Mouse (Mus musculus) telencephalon, adult 2 months (tissue): ENCODE data around the gene Cd47.

Experiments
- DNase-seq: peaks from one replicate; pipeline ENCODE4 v3.0.0-alpha.2; 2011; ENCODE audit warnings: low read depth, low spot score

The Cd47 gene

DNA sequence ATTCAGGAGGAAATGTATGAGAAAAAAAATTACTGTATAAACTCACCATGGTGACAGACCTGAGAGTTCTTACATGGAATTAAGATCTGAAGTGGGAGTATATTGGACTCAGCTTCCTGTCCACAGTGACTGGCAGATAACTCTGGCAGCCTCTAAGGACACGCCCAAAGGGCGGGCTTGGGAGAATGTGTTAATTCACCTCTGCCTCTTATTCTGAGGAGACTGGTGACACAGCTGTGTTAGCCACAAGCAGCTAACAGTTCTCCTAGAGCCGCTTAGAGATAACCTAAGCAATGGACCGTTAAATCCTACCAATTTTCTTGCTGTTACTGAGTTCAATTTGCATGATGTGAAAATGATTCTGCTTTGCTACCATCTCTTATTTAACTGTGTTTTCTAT, 107.0 kb downstream of the Cd47 start:
- no peak for DNase-seq

- peak; percentile 47 for DNase-seq
These were observed 109.2 kb downstream of the Cd47 start for GRCm38 (mm10) chr16:49909536-49909935.

GRCm38 (mm10) chr16:49914094-49914493, 113.8 kb downstream of the Cd47 start:
- DNase-seq: no peak

DNA sequence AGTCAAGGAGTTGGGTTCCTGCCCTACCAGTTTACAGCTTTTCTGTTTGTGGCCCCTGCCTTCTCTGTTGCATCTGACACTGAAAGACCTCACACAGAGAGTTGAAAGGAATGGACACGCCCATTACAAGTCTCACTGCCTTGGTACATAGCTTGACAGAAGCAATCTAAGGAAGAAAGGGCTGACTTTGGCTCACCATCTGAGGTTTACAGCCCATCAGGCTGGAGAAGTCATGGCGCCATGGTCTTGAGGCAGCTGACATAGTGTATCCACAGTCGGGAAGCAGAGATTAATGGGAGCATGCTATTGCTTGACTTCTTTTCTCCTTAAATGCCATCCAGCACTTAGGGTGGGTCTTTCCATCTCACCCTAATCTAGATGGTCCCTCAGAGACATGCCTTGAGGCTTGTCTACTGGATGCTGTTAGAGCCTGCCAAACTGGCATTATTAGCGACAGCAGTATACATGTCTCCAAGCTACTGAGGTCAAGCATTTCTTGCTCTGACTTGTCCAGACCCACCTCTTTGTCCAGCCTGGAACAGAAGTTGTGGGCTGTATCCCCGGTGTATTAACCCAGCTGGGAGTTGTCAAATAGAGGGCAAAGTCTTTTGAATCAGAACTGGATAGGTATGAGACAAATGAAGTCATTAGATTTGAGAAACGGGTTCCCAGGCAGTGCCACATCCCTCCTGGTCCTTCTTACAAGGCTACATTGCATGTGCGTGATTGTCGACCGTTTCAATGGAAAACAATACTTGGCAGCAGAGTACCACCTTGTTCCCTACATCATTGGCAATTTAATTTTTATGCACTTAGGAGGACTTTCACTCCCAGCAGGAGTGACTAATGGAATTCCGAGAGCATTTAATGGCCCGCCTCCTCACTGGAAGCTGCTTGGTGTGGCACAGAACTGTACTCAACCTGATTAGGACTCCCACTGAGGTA, 115.5 kb downstream of the Cd47 start:
- no peak for DNase-seq

DNA sequence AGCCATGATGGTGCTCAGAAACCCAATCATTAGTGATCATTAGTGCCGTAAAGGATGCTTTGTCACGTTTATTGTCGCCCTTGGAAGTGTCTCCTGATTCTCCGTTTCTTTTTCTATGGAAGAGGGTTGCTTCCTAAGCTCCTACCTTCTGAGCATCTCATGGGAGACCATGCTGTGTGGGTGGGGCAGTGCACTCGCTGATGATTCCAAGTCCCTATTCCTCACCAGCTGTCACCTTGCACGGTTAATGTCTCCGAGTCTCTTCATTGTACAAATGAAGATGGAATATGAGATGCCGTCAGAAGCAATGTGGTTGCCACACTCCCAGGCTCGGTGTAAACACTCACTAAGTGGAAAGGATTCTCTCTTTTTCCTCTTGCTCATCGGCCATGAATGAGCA, 119.9 kb downstream of the Cd47 start:
- DNase-seq: no peak

DNA sequence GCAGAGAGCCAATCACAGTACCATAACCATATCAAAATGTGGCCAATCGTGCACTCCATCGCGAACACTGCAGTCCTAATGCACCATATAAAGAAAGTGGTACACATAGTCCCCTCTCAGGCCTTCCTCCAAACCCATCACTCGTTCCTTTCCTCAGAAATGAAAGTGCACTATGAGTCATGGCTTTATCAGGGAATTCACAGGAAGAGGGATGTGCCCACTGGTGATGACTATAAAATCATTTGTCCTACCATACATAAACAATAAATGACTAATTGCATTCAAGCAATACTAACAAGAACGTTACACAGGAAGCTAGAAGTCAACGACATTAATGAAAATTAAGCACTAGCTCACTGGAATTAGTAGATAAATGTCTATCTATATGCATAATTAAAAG, 121.3 kb downstream of the Cd47 start:
- DNase-seq: no peak

DNA sequence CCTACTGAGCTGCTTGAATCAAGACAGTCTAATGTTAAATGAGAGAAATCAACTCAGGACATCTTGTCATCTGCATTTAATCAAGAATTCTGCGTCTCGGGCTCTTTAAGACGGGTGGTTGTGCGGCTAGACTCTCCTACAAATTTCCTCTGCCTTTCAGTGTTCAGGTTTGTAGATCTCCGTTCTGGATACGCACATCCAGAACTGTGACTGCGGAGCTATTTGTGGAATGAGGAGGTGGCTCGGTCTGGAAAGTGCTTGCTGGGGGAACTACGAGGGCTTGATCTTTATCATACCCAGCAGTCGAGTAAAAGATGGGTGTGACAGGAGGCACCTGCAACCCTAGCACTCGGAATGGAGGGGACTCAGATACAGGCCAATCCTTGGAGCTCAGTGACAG, 121.8 kb downstream of the Cd47 start:
- no peak for DNase-seq

DNA sequence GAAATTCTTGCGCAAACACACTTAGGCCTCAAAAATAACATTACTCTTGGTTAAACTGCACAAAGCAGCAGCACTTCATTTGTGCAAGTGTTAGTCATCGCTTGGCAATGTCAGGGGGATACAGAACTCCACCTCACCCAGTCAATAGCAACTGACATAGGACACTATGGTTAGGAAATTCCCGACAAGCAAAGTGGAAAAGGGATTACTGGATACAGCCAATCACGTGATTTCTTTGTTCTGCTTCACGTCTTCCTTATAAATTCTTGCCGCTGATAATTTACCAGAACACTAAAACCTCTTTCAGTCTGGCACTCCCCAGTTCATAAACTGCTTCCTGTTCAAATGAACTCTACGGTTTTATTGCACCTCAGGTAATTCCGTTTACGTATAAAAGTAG, 123.4 kb downstream of the Cd47 start:
- no peak for DNase-seq

- DNase-seq: no peak
These were observed 124.6 kb downstream of the Cd47 start for GRCm38 (mm10) chr16:49924941-49925340.

DNA sequence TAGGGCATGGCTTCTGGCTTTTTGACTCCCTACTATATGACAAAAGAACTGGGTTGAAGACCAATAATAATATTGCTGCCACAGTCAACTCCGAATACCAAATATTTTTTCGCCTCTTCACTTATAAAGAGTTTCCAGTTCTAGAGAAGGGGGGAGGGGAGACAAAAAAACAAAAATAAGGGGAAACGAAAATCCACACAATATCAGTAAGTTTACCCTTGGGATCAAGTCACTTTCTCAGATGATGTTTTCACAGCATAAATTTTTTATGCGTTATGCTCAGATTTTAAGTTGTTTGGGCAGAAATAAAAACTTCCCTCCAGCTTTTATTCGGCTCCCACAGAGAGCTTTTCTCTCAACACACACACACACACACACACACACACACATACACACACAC, 132.9 kb downstream of the Cd47 start:
- no peak for DNase-seq

DNA sequence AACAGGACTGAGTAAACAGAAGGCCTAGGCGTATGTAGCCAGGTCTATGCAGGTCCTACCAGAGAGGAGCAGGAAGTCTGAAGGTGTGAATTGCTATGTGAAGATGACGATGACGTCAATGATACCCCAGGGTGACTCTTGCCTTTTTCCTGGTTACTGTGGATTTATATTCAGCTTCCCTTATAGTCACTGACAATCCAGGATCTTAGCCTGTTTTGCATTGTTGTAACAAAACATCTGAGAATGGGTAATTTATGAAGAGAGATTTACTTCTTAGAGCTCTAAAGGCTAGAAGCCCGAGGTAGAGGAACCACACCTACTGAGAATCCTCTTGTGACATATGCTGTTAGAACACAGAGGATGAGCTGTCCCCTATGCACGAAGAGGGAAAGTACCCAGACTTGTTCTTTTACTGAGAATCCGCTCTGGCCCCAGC, 135.7 kb downstream of the Cd47 start:
- DNase-seq: no peak

DNA sequence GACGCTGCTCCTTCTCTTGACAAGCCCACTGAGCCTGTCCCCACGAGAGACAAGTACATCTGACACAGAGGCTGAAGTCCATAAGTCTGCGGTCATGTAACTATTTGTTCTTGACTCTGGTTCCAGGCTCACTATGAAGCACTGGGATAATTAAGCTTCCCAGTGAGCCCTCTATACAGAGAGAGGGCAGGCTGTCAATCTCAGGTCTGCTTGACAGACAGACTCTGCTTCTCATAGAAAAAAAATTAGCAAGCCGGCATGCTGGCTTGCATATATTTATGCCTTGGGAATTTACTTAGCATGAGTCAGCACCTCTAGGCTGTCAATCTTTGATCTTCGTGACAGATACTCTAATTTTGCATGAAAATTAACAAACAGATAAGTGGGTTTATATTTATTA, 136.5 kb downstream of the Cd47 start:
- DNase-seq: no peak

GRCm38 (mm10) chr16:49937218-49938165, 137.2 kb downstream of the Cd47 start:
- DNase-seq: no peak

- no peak for DNase-seq
These were observed 138.4 kb downstream of the Cd47 start for GRCm38 (mm10) chr16:49938483-49939301.

- no peak for DNase-seq
These were observed 139.0 kb downstream of the Cd47 start for GRCm38 (mm10) chr16:49939376-49939775.

DNA sequence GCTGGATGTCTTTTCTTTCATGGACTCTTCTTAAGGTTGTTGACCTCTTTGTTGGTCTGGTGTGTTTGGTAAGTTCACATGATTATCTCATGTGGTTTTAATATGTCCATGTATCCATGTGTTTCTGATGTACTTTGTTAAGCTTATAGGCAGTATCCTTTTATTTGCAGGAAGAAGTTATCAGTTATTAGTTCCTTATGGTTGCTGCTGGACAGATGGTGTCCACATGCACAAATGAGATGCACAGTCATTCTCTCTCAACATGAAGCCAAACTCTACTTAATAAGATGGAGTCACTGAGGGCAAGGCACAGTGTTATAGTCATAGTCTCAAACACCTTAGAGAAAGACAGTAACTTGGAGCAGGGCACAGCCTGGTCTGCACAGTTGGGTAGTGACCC, 140.1 kb downstream of the Cd47 start:
- no peak for DNase-seq

DNA sequence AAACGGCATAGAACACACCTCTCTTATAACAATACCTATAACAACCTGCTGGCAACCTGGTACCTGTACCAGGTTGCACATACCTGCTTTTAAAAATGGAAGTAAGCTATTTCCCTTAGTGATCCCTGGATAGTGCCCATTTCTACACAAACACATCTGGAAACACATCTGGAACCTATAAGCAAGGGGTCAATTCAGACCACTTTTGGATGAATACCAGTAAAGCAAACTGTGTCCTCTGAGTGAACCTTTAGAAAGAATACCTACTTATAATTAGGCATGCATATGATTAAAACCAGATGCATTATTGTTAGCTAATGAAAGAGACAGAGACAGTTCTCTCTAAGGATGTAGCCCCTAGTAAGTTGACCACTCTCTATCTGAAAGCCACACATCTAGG, 140.7 kb downstream of the Cd47 start:
- no peak for DNase-seq

GRCm38 (mm10) chr16:49943726-49944125, 143.4 kb downstream of the Cd47 start:
- no peak for DNase-seq

- no peak for DNase-seq
These were observed 144.8 kb downstream of the Cd47 start for GRCm38 (mm10) chr16:49945084-49945483.

DNA sequence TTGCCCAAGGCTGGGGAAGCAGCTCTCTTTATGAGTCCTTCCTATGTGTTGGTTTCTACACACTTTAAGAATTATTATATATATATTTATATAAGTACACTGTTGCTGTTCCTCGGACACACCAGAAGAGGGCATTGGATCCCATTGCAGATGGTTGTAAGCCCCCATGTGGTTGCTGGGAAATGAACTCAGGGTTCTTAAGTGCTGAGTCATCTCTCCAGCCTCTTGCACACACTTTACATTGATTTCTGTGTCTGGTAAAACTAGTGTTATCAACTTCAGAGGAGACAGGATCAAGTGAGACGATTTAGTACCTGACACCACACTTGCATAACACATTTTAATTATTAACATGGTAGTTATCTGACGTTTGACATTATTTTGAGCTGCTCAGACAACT, 146.7 kb downstream of the Cd47 start:
- no peak for DNase-seq

DNA sequence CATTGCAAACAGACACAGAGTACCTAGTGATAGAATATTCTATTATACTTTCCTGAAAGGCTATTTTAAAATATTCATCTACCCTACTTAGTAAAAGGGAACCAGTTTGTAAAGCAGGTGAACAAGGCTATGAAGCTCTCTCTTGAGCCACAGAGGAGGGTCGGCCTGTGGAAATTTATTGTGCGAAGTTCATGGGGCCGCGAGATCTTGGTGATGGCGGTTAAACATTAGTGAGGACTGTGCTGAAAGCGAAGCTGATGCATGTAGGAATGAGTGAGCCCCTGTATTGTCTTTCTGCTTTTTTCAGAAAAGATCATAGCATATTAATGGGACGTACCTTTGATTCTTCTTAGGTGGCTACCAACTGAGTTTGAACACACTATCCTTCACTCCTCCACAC, 147.3 kb downstream of the Cd47 start:
- DNase-seq: no peak

GRCm38 (mm10) chr16:49948287-49948686, 148.0 kb downstream of the Cd47 start:
- no peak for DNase-seq
